Mouse (Mus musculus): ENCODE results near the gene Pigw. TPM values are rescaled to one million over a fixed set of nuclear protein-coding genes. Genes with fewer than 3 reads are reported as not detected.

Pigw gene
- polyA plus RNA-seq, 1 experiment from 2014 or later, result 2.3 TPM

DNA sequence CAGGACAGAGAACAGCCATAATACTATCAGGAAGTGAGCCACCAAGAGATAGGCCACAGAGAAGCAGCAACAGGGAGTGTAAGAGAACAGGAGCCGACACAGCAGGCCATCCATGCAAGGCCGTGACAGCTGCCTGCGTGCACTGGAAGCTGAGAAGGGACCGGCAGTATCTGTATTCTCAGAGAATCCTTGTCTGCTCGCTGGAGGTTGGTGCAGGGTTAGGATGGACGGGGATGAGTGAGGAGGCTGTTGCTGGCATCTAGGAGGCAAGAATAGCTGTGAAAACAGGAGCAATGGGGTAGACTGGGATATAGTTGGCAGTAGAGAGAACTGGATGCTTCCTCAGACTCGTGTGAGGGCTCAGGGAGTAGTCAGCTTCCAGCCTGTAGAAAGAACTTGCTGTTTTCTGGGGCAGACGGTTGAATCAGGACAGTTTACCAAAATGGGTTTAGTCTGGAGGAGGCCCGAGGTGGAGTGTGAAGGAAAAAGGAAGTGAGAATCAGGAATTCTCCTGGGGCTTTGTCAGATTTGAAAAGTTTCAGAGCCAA is 24.6 kb upstream of the Pigw start:
- no peak overlapping the region for H3K9ac ChIP-seq
- no peaks in the 10 kb centered on the region for H3K4me1 ChIP-seq (replicated peaks)
- H3K27me3 ChIP-seq, result no peaks in the 10 kb centered on the region
- no peak overlapping the region for H3K4me3 ChIP-seq (replicated peaks)
- H3K4me2 ChIP-seq, result no peak overlapping the region
- DNase-seq (no peak), ATAC-seq (ENCODE audit: low read depth) (no peak)
- H3K27ac ChIP-seq, result no peak overlapping the region
- WGBS (ENCODE audit: insufficient replicate concordance), result 71% methylated on average over 9 of the region's 9 CpGs
- peaks cover 99% of the 10 kb centered on the region for H3K36me3 ChIP-seq
- H3K9me3 ChIP-seq (replicated peaks), result no peaks in the 10 kb centered on the region

DNA sequence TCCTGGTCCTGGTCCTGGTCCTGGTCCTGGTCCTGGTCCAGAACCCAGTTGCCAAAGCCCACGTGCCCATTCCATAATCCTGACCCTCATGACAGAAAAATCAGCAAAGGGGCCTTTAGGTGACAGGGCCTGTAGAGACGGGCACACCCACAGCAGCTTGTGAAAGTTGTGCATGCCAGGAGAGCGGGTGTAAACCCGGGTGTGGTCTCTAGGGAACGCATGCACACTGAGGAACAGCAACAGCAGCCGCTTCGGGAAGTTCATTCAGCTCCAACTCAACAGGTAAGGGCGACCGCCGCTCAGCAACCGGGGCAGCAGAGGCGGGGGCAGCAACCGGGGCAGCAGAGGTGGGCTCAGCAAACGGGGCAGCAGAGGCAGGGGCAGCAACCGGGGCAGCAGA is 13.0 kb upstream of the Pigw start:
- no peaks in the 10 kb centered on the region for H3K4me1 ChIP-seq (replicated peaks)
- H3K27me3 ChIP-seq, result no peaks in the 10 kb centered on the region
- no peak overlapping the region for H3K27ac ChIP-seq
- H3K9me3 ChIP-seq (replicated peaks), result no peaks in the 10 kb centered on the region
- 78% methylated on average over 15 of the region's 15 CpGs for WGBS (ENCODE audit: insufficient replicate concordance)
- H3K4me2 ChIP-seq, result no peak overlapping the region
- H3K36me3 ChIP-seq, result peaks cover 75% of the 10 kb centered on the region
- H3K4me3 ChIP-seq (replicated peaks), result no peak overlapping the region
- DNase-seq (no peak), ATAC-seq (ENCODE audit: low read depth) (no peak)
- no peak overlapping the region for H3K9ac ChIP-seq

DNA sequence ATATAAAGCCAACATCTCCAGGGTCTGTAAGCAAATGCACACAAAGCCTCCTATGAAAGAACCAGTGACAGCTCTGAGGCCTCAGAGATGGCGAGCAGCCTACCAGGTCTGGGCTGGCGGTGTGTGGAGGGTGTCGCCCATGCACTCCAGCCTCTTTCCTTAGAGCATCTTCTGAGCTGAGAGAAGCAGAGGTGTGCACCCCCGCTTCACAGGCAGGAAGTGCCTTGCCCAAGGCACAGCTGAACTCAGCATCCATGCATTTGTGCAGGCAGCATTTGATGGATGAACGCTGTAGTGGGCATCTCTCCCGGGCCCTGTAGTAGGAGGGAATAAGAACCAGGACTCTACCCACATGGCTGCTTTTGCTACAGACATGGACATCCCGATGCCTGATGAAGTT is 11.6 kb upstream of the Pigw start:
- DNase-seq, result no peak
- Histone ChIP-seq H3K27ac (no peak overlapping the region), H3K4me2 (no peak overlapping the region), H3K4me1 (replicated peaks) (no peaks in the 10 kb centered on the region), H3K4me3 (replicated peaks) (no peak overlapping the region), H3K9me3 (replicated peaks) (no peaks in the 10 kb centered on the region), H3K36me3 (peaks cover 75% of the 10 kb centered on the region), H3K9ac (no peak overlapping the region), H3K27me3 (no peaks in the 10 kb centered on the region)
- 86% methylated on average over 7 of the region's 7 CpGs for WGBS (ENCODE audit: insufficient replicate concordance)
- ATAC-seq (ENCODE audit: low read depth), result no peak

DNA sequence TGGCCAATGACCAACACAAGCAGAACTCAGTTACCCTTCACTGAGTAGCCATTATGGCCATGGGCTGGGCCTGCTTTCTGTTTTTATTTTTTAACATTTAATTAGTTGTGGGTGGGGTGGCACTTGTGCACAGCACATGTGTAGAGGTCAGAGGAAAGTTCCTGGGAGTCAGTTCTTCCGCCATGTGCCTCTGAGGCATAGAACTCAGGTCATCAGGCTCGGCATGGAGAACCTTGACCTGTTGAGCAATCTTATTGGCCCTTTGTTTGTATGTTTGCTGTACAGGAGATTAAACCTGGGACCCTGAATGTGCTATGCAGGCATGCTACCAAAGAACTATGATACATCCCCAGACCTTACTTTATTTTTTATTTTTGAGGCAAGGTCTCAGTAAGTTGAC is 9.4 kb upstream of the Pigw start:
- Histone ChIP-seq H3K4me3 (replicated peaks) (no peak overlapping the region), H3K9ac (no peak overlapping the region), H3K9me3 (replicated peaks) (no peaks in the 10 kb centered on the region), H3K36me3 (peaks cover 74% of the 10 kb centered on the region), H3K4me1 (replicated peaks) (no peaks in the 10 kb centered on the region), H3K27me3 (no peaks in the 10 kb centered on the region), H3K4me2 (no peak overlapping the region), H3K27ac (no peak overlapping the region)
- DNase-seq (no peak), ATAC-seq (ENCODE audit: low read depth) (no peak)
- 77% methylated on average over 2 of the region's 2 CpGs for WGBS (ENCODE audit: insufficient replicate concordance)

DNA sequence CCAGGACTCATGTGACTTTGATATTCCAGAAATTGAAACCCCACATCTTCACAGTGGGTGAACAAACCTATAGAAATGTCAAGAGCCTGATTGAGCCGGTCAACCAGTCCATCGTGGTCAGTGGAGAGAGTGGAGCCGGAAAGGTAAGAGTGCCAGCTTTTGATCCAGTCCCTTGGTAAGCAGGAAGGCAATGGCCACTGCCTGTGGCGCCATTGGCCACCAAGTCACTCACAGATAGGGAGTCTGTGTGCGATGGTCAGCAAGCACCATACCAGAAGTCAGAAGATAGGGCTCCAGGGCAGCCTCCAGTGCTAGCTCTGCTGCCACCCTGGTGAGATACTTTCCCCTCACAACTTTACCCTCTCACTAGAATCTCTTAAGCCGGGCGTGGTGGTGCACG is 7.9 kb upstream of the Pigw start:
- peaks cover 79% of the 10 kb centered on the region for H3K36me3 ChIP-seq
- no peaks in the 10 kb centered on the region for H3K27me3 ChIP-seq
- 90% methylated on average over 8 of the region's 8 CpGs for WGBS (ENCODE audit: insufficient replicate concordance)
- H3K9ac ChIP-seq, result no peak overlapping the region
- DNase-seq (no peak), ATAC-seq (ENCODE audit: low read depth) (no peak)
- H3K27ac ChIP-seq, result no peak overlapping the region
- H3K4me1 ChIP-seq (replicated peaks), result no peaks in the 10 kb centered on the region
- no peaks in the 10 kb centered on the region for H3K9me3 ChIP-seq (replicated peaks)
- H3K4me3 ChIP-seq (replicated peaks), result no peak overlapping the region
- H3K4me2 ChIP-seq, result no peak overlapping the region

DNA sequence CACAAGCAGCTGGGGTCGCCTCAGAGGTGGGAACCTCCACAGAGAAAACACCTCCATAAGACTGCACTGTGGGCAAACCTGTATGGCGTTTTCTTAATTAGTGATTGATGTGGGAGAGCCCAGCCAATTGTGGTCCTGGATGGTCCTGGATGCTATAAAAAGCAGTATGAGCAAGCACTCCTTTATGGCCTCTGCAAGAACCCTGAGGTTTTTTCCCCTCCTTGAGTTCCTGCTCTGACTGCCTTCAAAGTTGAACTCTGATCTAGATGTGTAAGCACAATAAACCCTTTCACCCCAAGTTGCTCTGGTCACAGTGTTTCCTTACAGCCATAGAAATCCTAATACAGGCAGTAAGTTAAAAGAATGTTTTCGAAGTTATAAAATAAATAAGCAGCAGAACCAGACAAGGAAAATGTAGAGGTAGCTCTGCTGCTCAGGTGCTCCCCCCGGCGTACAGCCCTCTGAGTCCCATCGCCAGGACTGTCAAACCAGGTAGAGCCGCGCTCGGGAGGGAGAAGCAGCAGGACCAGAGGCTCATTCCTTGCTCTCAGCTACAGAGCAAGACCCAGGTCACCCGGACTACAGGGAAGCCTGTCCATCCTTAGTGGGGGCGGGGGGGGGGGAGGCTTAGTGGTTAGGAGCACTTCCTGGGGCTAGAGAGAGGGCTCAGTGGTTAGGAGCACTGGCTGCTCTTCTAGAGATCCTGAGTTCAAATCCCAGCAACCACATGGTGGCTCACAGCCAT is 6.9 kb upstream of the Pigw start:
- Histone ChIP-seq H3K4me1 (replicated peaks) (peaks cover 3% of the 10 kb centered on the region; the same call in 1 of the 2 replicates), H3K9ac (no peak overlapping the region), H3K27me3 (no peaks in the 10 kb centered on the region), H3K36me3 (peaks cover 74% of the 10 kb centered on the region), H3K4me3 (replicated peaks) (no peak overlapping the region), H3K4me2 (no peak overlapping the region), H3K9me3 (replicated peaks) (no peaks in the 10 kb centered on the region), H3K27ac (no peak overlapping the region)
- ATAC-seq (ENCODE audit: low read depth) (no peak), DNase-seq (no peak)
- 83% methylated on average over 11 of the region's 11 CpGs for WGBS (ENCODE audit: insufficient replicate concordance)

DNA sequence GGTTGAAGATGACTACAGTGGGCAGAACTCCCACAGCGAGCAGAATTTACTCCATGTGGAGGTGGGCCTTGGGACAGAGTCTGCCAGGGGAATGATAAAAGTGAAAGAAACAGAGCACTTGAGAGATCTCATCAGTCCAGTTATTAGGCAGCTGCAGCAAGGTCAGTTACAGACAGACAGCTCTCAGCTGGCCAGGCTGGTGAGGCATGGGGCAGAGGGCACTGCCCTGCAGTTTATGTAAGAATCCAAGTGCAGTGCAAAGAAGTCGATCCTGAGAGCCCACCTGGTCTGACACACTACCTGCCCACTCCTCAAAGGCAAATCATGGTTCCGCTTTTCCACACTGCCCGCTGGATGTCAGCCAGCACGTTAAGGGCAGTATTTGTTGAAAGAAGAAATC is 6.2 kb upstream of the Pigw start:
- 87% methylated on average over 5 of the region's 5 CpGs for WGBS (ENCODE audit: insufficient replicate concordance)
- ATAC-seq (ENCODE audit: low read depth), result no peak
- H3K27me3 ChIP-seq, result no peaks in the 10 kb centered on the region
- no peak overlapping the region for H3K27ac ChIP-seq
- no peaks in the 10 kb centered on the region for H3K9me3 ChIP-seq (replicated peaks)
- no peak overlapping the region for H3K4me2 ChIP-seq
- H3K9ac ChIP-seq, result no peak overlapping the region
- H3K4me1 ChIP-seq (replicated peaks), result peaks cover 10% of the 10 kb centered on the region
- peaks cover 70% of the 10 kb centered on the region for H3K36me3 ChIP-seq
- DNase-seq, result no peak
- H3K4me3 ChIP-seq (replicated peaks), result no peak overlapping the region

DNA sequence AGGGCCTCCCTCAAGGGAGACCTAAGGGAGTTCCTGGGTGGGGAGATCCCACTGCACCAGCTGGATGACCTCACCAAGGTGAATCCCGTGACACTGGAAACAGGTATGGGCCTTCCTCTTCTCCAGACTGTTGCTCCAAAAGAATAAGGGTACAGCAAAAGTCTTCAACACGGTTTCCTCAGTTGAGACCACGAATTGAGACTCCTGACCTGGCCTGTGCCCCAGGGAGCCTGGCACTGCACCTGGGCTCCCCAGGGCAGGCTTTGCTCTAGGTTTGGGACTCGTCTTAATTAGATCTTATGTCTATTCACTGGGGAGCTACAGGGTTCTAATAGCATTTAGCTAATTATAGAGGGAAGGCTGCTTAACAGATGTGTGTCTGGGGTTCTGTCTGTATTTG is 5.2 kb upstream of the Pigw start:
- WGBS (ENCODE audit: insufficient replicate concordance), result 80% methylated on average over 4 of the region's 4 CpGs
- DNase-seq (no peak), ATAC-seq (ENCODE audit: low read depth) (no peak)

DNA sequence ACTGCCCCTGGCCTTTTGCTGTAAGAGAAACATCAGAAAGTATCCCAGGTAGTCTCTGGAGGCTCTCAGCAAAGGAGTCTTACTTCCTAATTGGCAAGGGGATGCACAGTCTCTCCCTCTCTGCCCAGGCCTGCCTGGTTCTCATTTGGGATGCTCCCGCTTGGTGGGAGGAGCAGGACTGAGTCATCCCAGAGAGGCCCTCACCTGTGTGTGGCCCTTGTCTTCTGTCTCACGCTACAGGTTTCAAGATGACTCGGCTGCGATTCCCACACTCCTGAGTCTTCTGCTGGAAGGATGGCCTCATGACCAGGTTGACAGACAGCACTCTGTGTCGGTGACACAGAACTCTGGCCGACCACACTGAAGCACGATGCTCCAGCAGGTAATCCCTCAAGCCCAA is 2.3 kb upstream of the Pigw start:
- no peak overlapping the region for H3K4me3 ChIP-seq (replicated peaks)
- no peak overlapping the region for H3K27ac ChIP-seq
- peaks cover 37% of the 10 kb centered on the region for H3K4me1 ChIP-seq (replicated peaks)
- no peak for DNase-seq
- no peak for ATAC-seq (ENCODE audit: low read depth)
- no peak overlapping the region for H3K4me2 ChIP-seq
- H3K27me3 ChIP-seq, result no peaks in the 10 kb centered on the region
- H3K36me3 ChIP-seq, result peaks cover 57% of the 10 kb centered on the region
- WGBS (ENCODE audit: insufficient replicate concordance), result 88% methylated on average over 7 of the region's 7 CpGs
- H3K9ac ChIP-seq, result no peak overlapping the region
- no peaks in the 10 kb centered on the region for H3K9me3 ChIP-seq (replicated peaks)

More for the DNA sequence above, 5.2 kb upstream of the Pigw start:
- H3K9ac ChIP-seq, result no peak overlapping the region
- H3K27ac ChIP-seq, result no peak overlapping the region
- no peak overlapping the region for H3K4me2 ChIP-seq
- H3K27me3 ChIP-seq, result no peaks in the 10 kb centered on the region
- H3K9me3 ChIP-seq (replicated peaks), result no peaks in the 10 kb centered on the region
- H3K4me1 ChIP-seq (replicated peaks), result peaks cover 16% of the 10 kb centered on the region
- peaks cover 68% of the 10 kb centered on the region for H3K36me3 ChIP-seq
- no peak overlapping the region for H3K4me3 ChIP-seq (replicated peaks)

DNA sequence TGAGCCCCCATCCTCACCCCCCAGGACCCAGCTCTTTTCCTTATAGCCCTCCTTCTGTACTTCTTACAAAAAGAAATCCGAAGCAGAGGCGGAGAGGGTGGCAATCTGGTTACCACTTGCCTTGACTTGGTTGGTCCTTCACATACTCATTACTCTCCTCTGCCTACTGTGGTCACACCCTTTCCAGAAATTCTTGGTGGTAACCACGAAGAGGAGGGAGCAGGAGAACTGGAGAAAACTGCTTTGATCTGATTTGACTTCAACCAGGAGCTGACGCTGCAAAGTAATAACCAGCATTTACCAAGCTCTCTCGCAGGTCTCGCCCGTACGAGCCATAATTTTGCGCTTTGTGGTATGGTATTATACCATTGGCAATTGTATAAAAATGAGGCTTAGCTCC is 886 bp upstream of the Pigw start:
- no peaks in the 10 kb centered on the region for H3K27me3 ChIP-seq
- peak overlapping the region; percentile 91 for H3K27ac ChIP-seq
- DNase-seq (no peak), ATAC-seq (ENCODE audit: low read depth) (no peak)
- peak overlapping the region; percentile 90 for H3K9ac ChIP-seq
- peaks cover 48% of the 10 kb centered on the region for H3K36me3 ChIP-seq
- H3K4me3 ChIP-seq (replicated peaks), result peak overlapping the region; percentile 88
- no peaks in the 10 kb centered on the region for H3K9me3 ChIP-seq (replicated peaks)
- peak overlapping the region; percentile 100 for H3K4me2 ChIP-seq
- H3K4me1 ChIP-seq (replicated peaks), result peaks cover 44% of the 10 kb centered on the region
- 46% methylated on average over 9 of the region's 9 CpGs for WGBS (ENCODE audit: insufficient replicate concordance)

DNA sequence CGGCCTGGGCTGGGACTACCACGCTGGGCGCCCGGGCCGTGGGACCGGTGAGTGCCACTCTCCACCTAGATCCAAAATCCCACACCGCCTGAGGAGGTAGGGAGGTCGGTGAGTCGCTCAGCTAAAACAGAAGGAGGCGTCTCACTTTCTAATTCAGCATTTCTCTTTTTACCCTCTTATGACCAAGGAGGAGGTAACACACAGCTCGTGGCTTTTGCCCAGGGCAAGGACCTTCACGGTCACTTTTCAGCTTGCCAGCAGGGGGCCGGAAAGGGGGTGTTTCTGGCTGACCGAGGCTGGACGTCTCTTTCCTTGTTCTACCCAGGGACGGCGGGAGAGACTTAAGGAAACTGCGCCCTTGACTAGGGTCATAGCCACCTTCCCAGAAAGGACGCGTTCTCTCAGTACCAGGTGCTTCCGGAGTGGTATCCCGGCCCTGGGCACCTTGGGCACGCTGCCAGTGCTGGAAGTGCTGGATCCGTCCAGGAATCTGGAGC is 428 bp upstream of the Pigw start:
- no peaks in the 10 kb centered on the region for H3K9me3 ChIP-seq (replicated peaks)
- peak overlapping the region; percentile 88 for H3K4me3 ChIP-seq (replicated peaks)
- H3K36me3 ChIP-seq, result peaks cover 47% of the 10 kb centered on the region
- WGBS (ENCODE audit: insufficient replicate concordance), result under 1% methylated on average over 24 of the region's 24 CpGs
- H3K27me3 ChIP-seq, result no peaks in the 10 kb centered on the region
- H3K9ac ChIP-seq, result peak overlapping the region; percentile 90
- peak overlapping the region; percentile 100 for H3K4me2 ChIP-seq
- DNase-seq (peak; percentile 34), ATAC-seq (ENCODE audit: low read depth) (no peak; the same call in 1 of the 2 replicates)
- H3K4me1 ChIP-seq (replicated peaks), result peaks cover 44% of the 10 kb centered on the region
- peak overlapping the region; percentile 91 for H3K27ac ChIP-seq
